Mouse (Mus musculus) ovary, postnatal 10 days (tissue): ENCODE measurements at regions not wholly inside any gene's neighbourhood (a gene's known extent, or its start where the extent isn't known, plus 50 kb on each side); places are given as distances from the start of the nearest gene placed in this dataset.

Experiments
- DNase-seq: peaks from one replicate; pipeline ENCODE4 v3.0.0; 2022; ENCODE audit warnings: low spot score

GRCm38 (mm10) chr9:93130561-93130960 is 588.5 kb downstream of the Plod2 start:
- no peak for DNase-seq

- no peak for DNase-seq
Observed at GRCm38 (mm10) chr9:93131620-93132200, 589.7 kb downstream of the Plod2 start.

DNA sequence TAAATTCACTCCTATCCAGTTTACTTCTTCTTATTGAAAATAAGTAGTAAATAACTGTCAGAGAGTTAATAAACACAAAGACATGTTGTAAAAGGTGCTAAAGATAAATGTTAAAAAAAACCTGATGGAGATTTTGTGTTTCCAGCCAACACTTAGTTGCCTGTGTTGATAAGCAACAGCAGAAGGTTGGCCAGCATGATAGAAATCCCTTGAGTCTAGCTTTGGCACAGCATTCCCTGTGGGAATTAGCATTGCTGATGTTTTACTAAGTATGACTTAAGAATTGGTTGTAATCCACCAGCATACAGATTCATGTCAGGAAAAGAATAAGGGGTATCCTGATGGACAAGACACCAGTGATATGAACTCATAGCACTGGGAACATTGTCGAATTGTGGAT is 594.3 kb downstream of the Plod2 start:
- no peak for DNase-seq

- no peak for DNase-seq
Observed at GRCm38 (mm10) chr9:93170071-93170470, 628.0 kb downstream of the Plod2 start.

GRCm38 (mm10) chr9:93186638-93187037 is 644.6 kb downstream of the Plod2 start:
- no peak for DNase-seq

- DNase-seq = no peak
Observed at GRCm38 (mm10) chr9:93232562-93232961, 690.5 kb downstream of the Plod2 start.

- no peak for DNase-seq
Observed at GRCm38 (mm10) chr9:93252146-93252545, 710.1 kb downstream of the Plod2 start.

GRCm38 (mm10) chr9:93297332-93297731 is 755.3 kb downstream of the Plod2 start:
- no peak for DNase-seq

- DNase-seq = no peak
Observed at GRCm38 (mm10) chr9:93306753-93307152, 764.7 kb downstream of the Plod2 start.

DNA sequence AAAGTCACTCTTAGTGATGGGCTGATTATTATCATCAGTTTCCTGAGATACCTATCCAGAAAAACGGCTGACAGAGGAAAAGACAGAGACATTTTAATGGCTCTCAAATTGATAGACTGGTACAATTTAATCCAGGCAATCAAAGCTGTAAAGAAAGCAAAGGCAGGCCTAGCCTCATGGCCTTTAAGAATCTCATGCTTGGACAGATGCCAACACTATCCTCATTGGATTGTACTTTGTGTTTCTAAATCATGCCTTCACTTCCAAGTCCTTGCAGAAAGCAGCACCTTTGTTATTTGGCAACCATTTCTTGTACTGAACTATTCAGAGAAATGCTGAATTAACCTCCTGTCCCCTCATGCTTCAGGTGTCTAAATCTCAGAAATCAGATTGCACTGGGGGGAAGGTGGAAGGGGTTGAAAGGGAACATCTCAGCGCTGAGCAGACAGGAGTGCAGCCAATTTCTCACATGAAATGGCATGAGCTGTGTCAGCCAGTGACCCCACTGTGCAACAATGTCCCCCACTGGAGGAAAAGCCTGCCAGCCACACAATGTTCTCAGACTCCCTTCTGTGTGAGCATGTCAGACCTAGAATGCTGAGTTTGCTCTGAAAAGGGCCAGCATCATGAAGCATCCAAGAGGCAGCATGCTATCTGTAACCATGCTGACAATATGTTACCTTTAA is 787.1 kb downstream of the Plod2 start:
- no peak for DNase-seq
